Mouse (Mus musculus): ENCODE measurements around the gene Ddx47. TPM values are rescaled to one million over a fixed set of nuclear protein-coding genes. Genes with fewer than 3 reads are reported as not detected.

Gene Ddx47
- polyA plus RNA-seq (2015; fragmentation: Illumina TruSeq; extraction: RNeasy Lipid Tissue Mini Kit (QIAGEN cat#74804); ENCODE audit: insufficient read depth, low replicate concordance), result 96.1 TPM

GRCm38 (mm10) chr6:135011048-135011733 is at the start of gene Ddx47:
Ddx47 (plus strand) TSS chr6:135011612.

DNA sequence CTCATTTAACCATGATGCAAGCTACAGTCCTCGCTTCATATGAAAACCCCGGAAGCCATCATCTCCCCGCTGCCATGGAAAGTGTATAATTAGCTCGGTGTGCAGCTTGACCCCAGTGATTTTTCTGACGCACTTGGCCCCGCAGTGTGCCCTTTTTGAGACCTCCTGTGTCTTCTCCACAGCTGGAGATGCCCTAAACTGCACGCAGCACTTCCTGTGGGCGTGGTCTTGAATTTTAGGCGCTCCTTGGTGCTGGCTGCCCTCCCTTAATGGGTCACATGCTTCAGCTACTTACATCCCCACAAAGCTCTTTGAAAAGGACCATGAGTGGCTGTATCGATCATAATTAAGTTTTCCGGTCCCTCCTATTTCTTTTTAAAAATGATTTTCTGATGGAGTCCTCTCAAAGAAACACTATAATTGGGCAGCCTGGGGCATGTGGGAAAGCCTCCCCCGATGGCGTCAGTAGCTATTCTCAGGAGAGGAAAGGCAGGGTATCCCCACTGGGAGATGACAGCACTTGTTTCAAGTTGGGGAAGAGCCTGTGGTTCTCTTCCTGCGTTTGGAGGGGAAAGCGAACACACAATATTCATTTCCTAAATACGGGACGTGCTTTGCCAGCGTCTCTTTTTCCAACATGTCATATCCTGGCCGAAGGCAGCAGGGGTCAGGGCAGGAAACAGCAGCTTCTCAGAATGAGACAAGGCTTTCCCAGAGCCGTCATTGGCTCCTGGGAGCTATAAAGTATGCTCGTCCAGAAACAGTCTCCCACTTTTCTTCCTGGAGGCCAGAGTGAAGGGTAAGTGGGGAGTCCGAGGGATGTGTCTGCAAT is 30.0 kb upstream of the Ddx47 start, which contains the start of gene Apold1:
Gene Apold1, plus strand, starts transcription at position 488 of the 832 bp plus-strand sequence.

GRCm38 (mm10) chr6:135065236-135065957 is 54.0 kb downstream of the Ddx47 start, which contains the start of gene Gprc5a:
Gprc5a (plus strand) TSS chr6:135065651.

Other genes starting within 250 kb of the Ddx47 start
- 28.7 TPM for gene Dusp16, start 219.0 kb upstream of the Ddx47 start, polyA plus RNA-seq (2015; fragmentation: Illumina TruSeq; extraction: RNeasy Lipid Tissue Mini Kit (QIAGEN cat#74804); ENCODE audit: insufficient read depth, low replicate concordance)
- 48.6 TPM for gene Crebl2, start 181.5 kb upstream of the Ddx47 start, polyA plus RNA-seq (2015; fragmentation: Illumina TruSeq; extraction: RNeasy Lipid Tissue Mini Kit (QIAGEN cat#74804); ENCODE audit: insufficient read depth, low replicate concordance)
- 4.7 TPM for gene Gpr19, start 113.0 kb upstream of the Ddx47 start, polyA plus RNA-seq (2015; fragmentation: Illumina TruSeq; extraction: RNeasy Lipid Tissue Mini Kit (QIAGEN cat#74804); ENCODE audit: insufficient read depth, low replicate concordance)
- gene Cdkn1b, start 91.2 kb upstream of the Ddx47 start, polyA plus RNA-seq (2015; fragmentation: Illumina TruSeq; extraction: RNeasy Lipid Tissue Mini Kit (QIAGEN cat#74804); ENCODE audit: insufficient read depth, low replicate concordance), result 117 TPM
- gene Apold1, start 29.9 kb upstream of the Ddx47 start, polyA plus RNA-seq (2015; fragmentation: Illumina TruSeq; extraction: RNeasy Lipid Tissue Mini Kit (QIAGEN cat#74804); ENCODE audit: insufficient read depth, low replicate concordance), result 2.3 TPM
- gene Gprc5a, start 54.0 kb downstream of the Ddx47 start, polyA plus RNA-seq (2015; fragmentation: Illumina TruSeq; extraction: RNeasy Lipid Tissue Mini Kit (QIAGEN cat#74804); ENCODE audit: insufficient read depth, low replicate concordance), result 0.36 TPM
- gene Gprc5d, start 106.7 kb downstream of the Ddx47 start, polyA plus RNA-seq (2015; fragmentation: Illumina TruSeq; extraction: RNeasy Lipid Tissue Mini Kit (QIAGEN cat#74804); ENCODE audit: insufficient read depth, low replicate concordance), result not detected
- 15.2 TPM for gene Fam234b, start 186.4 kb downstream of the Ddx47 start, polyA plus RNA-seq (2015; fragmentation: Illumina TruSeq; extraction: RNeasy Lipid Tissue Mini Kit (QIAGEN cat#74804); ENCODE audit: insufficient read depth, low replicate concordance)
- 102 TPM for gene Hebp1, start 186.4 kb downstream of the Ddx47 start, polyA plus RNA-seq (2015; fragmentation: Illumina TruSeq; extraction: RNeasy Lipid Tissue Mini Kit (QIAGEN cat#74804); ENCODE audit: insufficient read depth, low replicate concordance)
- 0.30 TPM for gene Gsg1, start 242.7 kb downstream of the Ddx47 start, polyA plus RNA-seq (2015; fragmentation: Illumina TruSeq; extraction: RNeasy Lipid Tissue Mini Kit (QIAGEN cat#74804); ENCODE audit: insufficient read depth, low replicate concordance)